Mouse (Mus musculus) stomach, embryonic 16.5 days (tissue): Measurements from ENCODE around the gene Abcc8. TPM values are rescaled to one million over a fixed set of nuclear protein-coding genes. Genes with fewer than 3 reads are reported as not detected.

Experiments
- ATAC-seq: fragments of 200-750 bp; cut with Nextera tagmentation; 2 replicates; pipeline ENCODE4 v1.8.0; 2017; ENCODE audit warnings: moderate number of reproducible peaks, moderate TSS enrichment; ENCODE audit not compliant: insufficient read depth, low FRiP score
- H3K27ac ChIP-seq: fragments of 300-500 bp; sonication (generic); 2 replicates; pipeline ENCODE4 v1.5.1; 2014; ENCODE audit warnings: low read length
- H3K27me3 ChIP-seq: fragments of 300-500 bp; sonication (generic); 2 replicates; pipeline ENCODE4 v1.6.1; 2014; ENCODE audit warnings: low read length, control low read depth, mixed read lengths; ENCODE audit not compliant: control insufficient read depth, insufficient read depth
- H3K36me3 ChIP-seq: fragments of 300-500 bp; sonication (generic); 2 replicates; pipeline ENCODE4 v1.6.1; 2014; ENCODE audit warnings: low read length; ENCODE audit not compliant: control insufficient read depth, insufficient read depth
- H3K4me1 ChIP-seq: fragments of 300-500 bp; sonication (generic); 2 replicates; pipeline ENCODE4 v1.6.1; 2014; ENCODE audit warnings: low read length, control low read depth, mixed read lengths; ENCODE audit not compliant: control insufficient read depth, insufficient read depth
- H3K4me2 ChIP-seq: fragments of 300-500 bp; sonication (generic); 2 replicates; pipeline ENCODE4 v1.6.1; 2014; ENCODE audit warnings: low read depth, low read length, mixed read lengths
- H3K4me3 ChIP-seq: fragments of 300-500 bp; sonication (generic); replicated peaks from 2 replicates; pipeline ENCODE4 v1.5.1; 2014; ENCODE audit warnings: mild to moderate bottlenecking, low read length
- H3K9ac ChIP-seq: fragments of 300-500 bp; sonication (generic); 2 replicates; pipeline ENCODE4 v1.6.1; 2014; ENCODE audit warnings: low read length
- H3K9me3 ChIP-seq: fragments of 300-500 bp; sonication (generic); replicated peaks from 2 replicates; pipeline ENCODE4 v1.6.1; 2016; ENCODE audit warnings: low read length, control low read depth; ENCODE audit not compliant: control insufficient read depth
- WGBS: fragments of 180-500 bp; shearing (Covaris S2); extraction: QIAGEN DNeasy Blood & Tissue Kit; methylation state at CpG from one replicate; pipeline ENCODE4 v1.1.7; 2014; 5-methylcytosine and 5-hydroxymethylcytosine counted together
- polyA plus RNA-seq: library from polyadenylated mRNA; unstranded; fragments of >200 nt; fragmentation: Nextera tagmentation; extraction: Ambion mirVana; gene quantifications from 2 replicates; pipeline ENCODE4 v1.2.1, GENCODE M21; 2015

The Abcc8 gene
- polyA plus RNA-seq, 1 experiment from 2014 or later: 10.6 TPM

GRCm38 (mm10) chr7:46138329-46138930 is 41.4 kb downstream of the Abcc8 start:
- 20% methylated on average over 7 of the region's 7 CpGs for WGBS
- Histone ChIP-seq H3K27me3 (peaks cover 2% of the 10 kb centered on the region), H3K4me1 (peaks cover 14% of the 10 kb centered on the region; the same call in 1 of the 2 replicates), H3K9ac (no peak overlapping the region), H3K4me2 (no peak overlapping the region), H3K36me3 (no peaks in the 10 kb centered on the region), H3K27ac (peak overlapping the region; percentile 40), H3K9me3 (no peaks in the 10 kb centered on the region), H3K4me3 (no peak overlapping the region)
- ATAC-seq: peak; percentile 63; the same call in 1 of the 2 replicates

DNA sequence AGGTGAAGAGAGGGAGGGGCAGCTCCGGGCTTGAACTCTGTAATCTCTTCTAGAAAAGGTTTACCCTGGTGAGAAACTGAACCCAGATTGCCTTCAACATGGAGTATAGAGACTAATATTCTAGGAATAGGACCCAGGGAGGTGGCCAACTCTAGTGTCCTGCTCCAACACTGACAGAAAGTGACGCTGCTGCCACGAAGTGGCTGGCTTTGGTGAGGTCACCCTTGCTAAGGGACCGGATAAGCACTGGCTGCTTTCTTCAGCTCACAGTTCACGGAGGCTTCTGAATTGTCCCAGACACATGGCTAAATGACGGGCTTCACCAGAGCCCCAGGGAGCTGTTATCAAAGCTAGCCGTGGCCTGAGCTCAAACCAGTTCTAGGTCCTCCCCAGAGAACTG is 46.0 kb downstream of the Abcc8 start:
- H3K9ac ChIP-seq: no peak overlapping the region
- H3K4me1 ChIP-seq: peaks cover 29% of the 10 kb centered on the region
- ATAC-seq: peak; percentile 12; the same call in 1 of the 2 replicates
- 23% methylated on average over 7 of the region's 7 CpGs for WGBS
- H3K36me3 ChIP-seq: no peaks in the 10 kb centered on the region
- no peaks in the 10 kb centered on the region for H3K9me3 ChIP-seq
- H3K4me3 ChIP-seq: no peak overlapping the region
- no peak overlapping the region for H3K4me2 ChIP-seq
- no peak overlapping the region for H3K27ac ChIP-seq
- H3K27me3 ChIP-seq: peaks cover 3% of the 10 kb centered on the region

DNA sequence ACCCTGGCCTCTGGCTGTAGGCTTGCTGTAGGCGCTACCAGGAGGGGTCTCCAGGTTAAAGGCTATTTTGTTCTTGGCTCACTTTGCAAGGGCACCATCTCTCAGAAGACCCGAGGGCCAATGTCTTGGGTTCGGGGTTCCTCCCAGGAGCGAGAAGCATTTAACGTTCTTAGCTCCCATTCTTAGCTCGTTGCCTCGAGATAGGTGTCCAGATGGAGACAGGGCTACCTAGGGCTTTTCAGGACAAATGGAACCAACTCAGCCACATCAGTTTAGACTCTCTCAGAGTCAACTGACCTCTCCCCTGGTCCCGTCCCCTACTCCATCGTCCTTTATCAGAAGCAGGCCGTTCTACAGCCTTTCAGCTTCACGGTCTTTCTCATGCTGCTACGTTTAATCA is 47.6 kb downstream of the Abcc8 start:
- ATAC-seq: no peak
- 84% methylated on average over 12 of the region's 12 CpGs for WGBS
- H3K9ac ChIP-seq: no peak overlapping the region

DNA sequence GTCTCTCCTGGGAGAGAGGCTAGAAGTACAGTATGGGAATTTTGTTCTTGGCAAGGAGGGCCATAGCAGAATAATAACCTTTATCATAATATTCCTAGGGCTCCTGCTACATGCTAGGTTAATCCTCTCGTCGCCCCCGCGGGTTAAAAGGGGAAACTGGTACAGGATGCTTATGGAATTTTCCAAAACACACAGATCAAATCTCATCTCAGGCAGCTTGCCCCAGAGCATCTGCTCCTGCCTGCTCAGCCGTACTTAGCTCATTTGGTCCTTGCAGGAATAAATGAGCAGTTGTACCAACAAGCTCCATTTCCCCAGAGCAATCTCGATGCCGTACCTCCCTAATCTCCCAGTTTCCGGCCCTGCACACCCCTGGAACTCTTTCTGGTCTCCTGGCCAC is 48.0 kb downstream of the Abcc8 start:
- 64% methylated on average over 8 of the region's 8 CpGs for WGBS
- Histone ChIP-seq H3K9ac (no peak overlapping the region), H3K4me1 (peaks cover 24% of the 10 kb centered on the region), H3K27ac (no peak overlapping the region), H3K4me2 (no peak overlapping the region), H3K4me3 (no peak overlapping the region), H3K27me3 (peaks cover 3% of the 10 kb centered on the region), H3K9me3 (no peaks in the 10 kb centered on the region), H3K36me3 (no peaks in the 10 kb centered on the region)
- ATAC-seq: no peak

More for the DNA sequence above, 47.6 kb downstream of the Abcc8 start:
- no peaks in the 10 kb centered on the region for H3K9me3 ChIP-seq
- no peak overlapping the region for H3K4me2 ChIP-seq
- H3K27me3 ChIP-seq: peaks cover 3% of the 10 kb centered on the region
- no peaks in the 10 kb centered on the region for H3K36me3 ChIP-seq
- H3K4me3 ChIP-seq: no peak overlapping the region
- peaks cover 24% of the 10 kb centered on the region for H3K4me1 ChIP-seq
- no peak overlapping the region for H3K27ac ChIP-seq

DNA sequence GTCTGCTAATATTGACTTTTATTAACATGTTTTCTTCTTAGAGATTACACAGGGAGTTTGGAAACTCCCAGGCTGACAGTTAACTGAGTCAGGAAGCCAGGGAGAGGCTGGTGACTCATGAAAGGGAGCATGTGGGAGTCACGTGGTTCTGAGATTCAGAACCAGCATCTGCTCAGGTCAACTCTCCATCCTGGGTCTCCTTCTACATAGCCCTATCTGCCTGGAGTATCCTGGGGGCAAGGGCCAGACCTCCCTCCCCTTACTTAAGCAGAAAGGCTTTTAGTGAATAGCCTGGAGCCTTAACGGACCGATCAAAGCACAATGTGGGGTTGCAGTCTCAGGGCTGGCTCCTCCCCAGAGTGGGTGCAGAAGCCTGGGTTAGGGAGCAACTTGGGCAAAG is 48.6 kb downstream of the Abcc8 start:
- Histone ChIP-seq H3K4me1 (peaks cover 24% of the 10 kb centered on the region), H3K9ac (no peak overlapping the region), H3K4me2 (no peak overlapping the region), H3K27me3 (peaks cover 3% of the 10 kb centered on the region), H3K4me3 (no peak overlapping the region), H3K27ac (peak overlapping the region; percentile 94; the same call in 1 of the 2 replicates), H3K36me3 (no peaks in the 10 kb centered on the region), H3K9me3 (no peaks in the 10 kb centered on the region)
- WGBS: 16% methylated on average over 3 of the region's 3 CpGs
- peak; percentile 73 for ATAC-seq

DNA sequence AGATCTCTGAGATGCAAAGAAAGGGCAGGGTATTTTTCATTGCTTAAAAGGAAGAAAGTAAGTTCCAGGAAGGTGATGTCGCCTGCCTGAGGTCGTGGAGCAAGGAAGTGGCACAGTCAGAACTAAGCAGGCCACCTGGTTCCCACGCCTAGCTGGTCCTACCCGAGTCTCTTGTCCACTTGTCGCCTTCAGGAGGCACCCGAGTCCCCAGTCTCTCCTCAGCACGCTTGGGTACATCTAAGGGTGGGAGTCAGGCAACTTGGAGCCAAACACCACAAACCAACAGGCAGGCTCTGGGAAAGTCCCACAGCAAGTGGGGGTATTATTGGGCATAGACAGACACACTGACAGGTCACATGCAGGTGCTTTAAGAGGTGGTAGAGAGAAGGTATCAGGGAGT is 49.1 kb downstream of the Abcc8 start:
- peak; percentile 49; the same call in 1 of the 2 replicates for ATAC-seq
- peak overlapping the region; percentile 94 for H3K27ac ChIP-seq

DNA sequence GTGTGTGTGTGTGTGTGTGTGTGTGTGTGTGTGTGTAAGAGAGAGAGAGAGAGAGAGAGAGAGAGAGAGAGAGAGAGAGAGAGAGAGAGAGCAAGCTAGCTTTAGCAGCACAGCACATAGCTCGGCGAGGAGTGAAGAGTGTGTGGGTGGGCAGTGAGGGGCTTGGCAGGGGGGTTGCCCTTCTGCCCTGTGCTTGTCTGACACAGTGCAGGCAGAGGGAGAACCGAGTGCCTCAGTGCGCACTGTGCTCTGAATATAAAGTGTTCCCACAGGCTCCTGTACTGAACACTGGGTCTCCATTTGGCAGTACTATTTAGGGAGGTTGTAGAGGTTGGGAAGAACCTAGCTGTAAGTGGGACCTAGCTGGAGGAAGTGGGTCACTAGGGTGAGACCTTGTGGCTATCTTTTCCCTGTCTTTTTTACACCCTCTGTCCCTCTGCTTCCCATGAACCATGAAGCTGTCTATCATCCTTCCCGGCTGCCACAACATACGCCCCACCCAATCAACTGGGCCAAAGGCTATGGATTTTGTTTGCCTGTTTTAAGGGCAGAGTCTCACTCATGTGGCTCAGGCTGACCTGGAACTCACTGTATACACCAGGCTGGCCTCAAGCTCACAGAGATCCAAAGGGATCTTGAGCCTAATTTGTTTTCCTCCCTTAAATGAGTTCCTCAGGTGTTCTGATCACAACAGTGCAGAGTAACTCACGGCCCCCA is 50.2 kb downstream of the Abcc8 start:
- H3K4me3 ChIP-seq: no peak overlapping the region
- no peaks in the 10 kb centered on the region for H3K36me3 ChIP-seq
- H3K27me3 ChIP-seq: peaks cover 3% of the 10 kb centered on the region
- H3K4me1 ChIP-seq: peaks cover 24% of the 10 kb centered on the region
- H3K4me2 ChIP-seq: no peak overlapping the region
- no peak for ATAC-seq
- H3K9ac ChIP-seq: no peak overlapping the region
- H3K9me3 ChIP-seq: no peaks in the 10 kb centered on the region
- peak overlapping the region; percentile 62 for H3K27ac ChIP-seq
- WGBS: 41% methylated on average over 7 of the region's 7 CpGs

More for the DNA sequence above, 49.1 kb downstream of the Abcc8 start:
- H3K27me3 ChIP-seq: peaks cover 3% of the 10 kb centered on the region
- H3K9me3 ChIP-seq: no peaks in the 10 kb centered on the region
- H3K4me1 ChIP-seq: peaks cover 24% of the 10 kb centered on the region
- no peak overlapping the region for H3K4me3 ChIP-seq
- no peaks in the 10 kb centered on the region for H3K36me3 ChIP-seq
- peak overlapping the region; percentile 49 for H3K9ac ChIP-seq
- H3K4me2 ChIP-seq: no peak overlapping the region
- 60% methylated on average over 7 of the region's 7 CpGs for WGBS

DNA sequence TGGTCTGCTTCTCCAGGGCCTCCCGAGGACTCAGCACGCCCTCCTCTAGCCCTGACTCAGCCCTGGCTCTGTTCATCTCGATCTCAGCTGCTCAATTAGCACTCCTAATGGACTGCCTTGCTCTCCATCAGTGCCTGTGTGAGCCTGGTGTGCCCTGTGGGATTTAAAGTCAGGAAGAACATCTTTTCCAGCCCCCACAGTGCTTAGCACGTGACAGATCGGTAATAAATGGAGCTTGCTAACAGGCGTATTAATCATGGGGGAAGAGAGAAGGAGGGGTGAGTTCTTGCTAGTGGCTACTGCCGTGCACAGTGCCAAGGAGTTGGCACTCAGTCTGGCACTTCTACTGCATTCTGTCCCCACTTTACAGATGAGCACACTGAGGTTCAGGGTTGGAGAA is 51.6 kb downstream of the Abcc8 start:
- H3K36me3 ChIP-seq: no peaks in the 10 kb centered on the region
- 17% methylated on average over 7 of the region's 7 CpGs for WGBS
- H3K27me3 ChIP-seq: no peaks in the 10 kb centered on the region
- peak overlapping the region; percentile 23; the same call in 1 of the 2 replicates for H3K9ac ChIP-seq
- H3K4me2 ChIP-seq: no peak overlapping the region
- H3K9me3 ChIP-seq: no peaks in the 10 kb centered on the region
- H3K4me3 ChIP-seq: no peak overlapping the region
- no peak for ATAC-seq
- peaks cover 21% of the 10 kb centered on the region for H3K4me1 ChIP-seq
- peak overlapping the region; percentile 32 for H3K27ac ChIP-seq

DNA sequence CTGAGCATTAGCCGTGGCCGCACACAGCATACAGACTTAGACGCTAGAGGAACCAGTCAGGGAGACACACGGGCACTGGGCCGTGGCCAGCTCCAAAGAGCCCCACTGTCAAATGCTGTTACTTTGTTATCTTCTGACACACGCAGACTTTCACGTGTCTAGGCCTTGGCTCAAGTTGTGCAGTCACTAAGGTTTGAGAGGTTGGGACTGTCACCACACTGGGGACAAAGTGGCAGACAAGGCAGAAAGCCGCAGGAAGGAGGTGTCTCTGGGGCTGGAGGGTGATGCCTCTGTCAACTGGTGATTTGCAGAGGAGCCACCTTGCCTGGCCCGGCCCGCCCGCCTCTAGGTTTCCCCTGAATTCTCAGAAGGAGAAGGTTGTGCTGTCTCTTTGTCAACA is 54.5 kb downstream of the Abcc8 start:
- ATAC-seq: no peak
- 72% methylated on average over 11 of the region's 11 CpGs for WGBS
- peaks cover 11% of the 10 kb centered on the region; the same call in 1 of the 2 replicates for H3K4me1 ChIP-seq
- H3K27me3 ChIP-seq: no peaks in the 10 kb centered on the region
- H3K36me3 ChIP-seq: no peaks in the 10 kb centered on the region
- H3K9me3 ChIP-seq: no peaks in the 10 kb centered on the region
- no peak overlapping the region for H3K9ac ChIP-seq
- no peak overlapping the region for H3K27ac ChIP-seq
- no peak overlapping the region for H3K4me3 ChIP-seq
- H3K4me2 ChIP-seq: no peak overlapping the region
